Mouse (Mus musculus) retina, embryonic 14.5 days (tissue): Measurements from ENCODE around the gene Chil1.

Source experiments
- DNase-seq: peaks from one replicate; pipeline ENCODE4 v3.0.0-alpha.2; 2015; ENCODE audit warnings: low spot score

Gene Chil1

DNA sequence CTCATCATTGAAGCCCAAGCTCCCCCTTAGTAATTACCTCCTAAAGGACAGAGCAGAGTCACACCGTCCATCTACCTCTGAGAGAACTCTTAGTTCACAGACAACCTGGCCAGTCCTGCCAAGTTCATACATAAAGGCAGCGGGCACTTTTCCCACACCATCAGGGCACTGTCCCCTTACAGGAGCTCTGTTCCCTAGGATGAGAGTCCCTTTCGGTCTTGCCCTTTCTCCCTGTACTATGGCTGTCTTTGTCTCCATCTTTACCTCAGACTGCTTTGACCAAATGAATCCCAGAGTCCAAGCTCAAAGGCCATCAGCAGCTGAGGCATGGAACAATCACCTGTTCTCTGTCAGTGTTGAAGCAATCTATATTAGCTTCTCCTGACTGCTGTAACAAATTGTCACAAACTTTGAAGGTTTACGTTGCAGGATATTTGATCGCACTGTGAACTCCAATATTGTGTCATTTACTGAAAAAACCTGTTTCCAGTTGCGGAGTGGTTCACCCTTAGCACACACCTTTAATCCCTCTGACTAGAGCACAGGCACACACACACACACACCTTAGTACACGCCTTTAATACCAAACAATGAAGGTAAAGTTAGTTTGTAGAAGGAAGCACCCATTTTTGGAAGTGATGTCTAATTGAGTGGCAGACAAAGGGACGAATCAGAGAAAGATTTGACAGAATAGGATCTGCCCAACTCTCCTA lies 12.8 kb upstream of the Chil1 start:
- DNase-seq, result no peak

DNA sequence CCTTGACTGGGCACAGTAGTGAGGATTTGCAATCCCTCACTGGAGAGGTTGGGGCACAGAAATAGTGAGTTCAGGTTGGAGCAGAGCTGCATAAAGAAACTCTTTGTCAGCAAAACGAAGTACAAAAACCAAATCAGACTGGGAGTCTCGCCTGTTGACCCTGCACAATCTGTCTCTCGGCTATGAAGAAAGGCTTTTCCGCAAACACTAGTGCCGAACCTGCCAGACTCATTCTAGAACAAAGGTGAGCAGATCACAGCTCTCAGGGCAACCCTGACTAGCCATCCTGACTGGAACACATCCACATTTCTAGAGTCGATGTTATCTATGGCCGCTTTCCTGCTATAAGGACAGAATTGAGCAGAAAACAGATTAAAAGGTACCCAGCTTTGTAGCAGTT lies 8.9 kb upstream of the Chil1 start:
- no peak for DNase-seq

DNA sequence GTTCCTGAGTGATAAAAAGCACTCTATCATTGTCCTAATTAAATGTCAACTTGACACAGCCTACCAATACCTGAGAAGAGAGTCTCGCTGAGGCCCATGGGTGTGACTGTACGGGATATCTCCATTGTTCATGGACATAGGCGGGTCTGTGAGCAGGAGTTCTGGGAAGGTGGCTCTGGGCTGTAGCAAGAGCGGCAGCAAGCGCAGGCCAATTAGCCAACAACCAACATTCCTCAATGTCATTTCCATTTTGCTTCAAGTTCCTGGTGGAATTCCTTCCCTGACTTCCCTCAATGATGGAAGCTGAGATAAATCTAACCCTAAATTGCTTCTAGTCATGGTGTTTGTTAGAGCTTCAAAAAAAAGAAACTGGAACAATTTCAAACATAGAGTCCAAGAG lies 4.0 kb upstream of the Chil1 start:
- peak; percentile 63 for DNase-seq

DNA sequence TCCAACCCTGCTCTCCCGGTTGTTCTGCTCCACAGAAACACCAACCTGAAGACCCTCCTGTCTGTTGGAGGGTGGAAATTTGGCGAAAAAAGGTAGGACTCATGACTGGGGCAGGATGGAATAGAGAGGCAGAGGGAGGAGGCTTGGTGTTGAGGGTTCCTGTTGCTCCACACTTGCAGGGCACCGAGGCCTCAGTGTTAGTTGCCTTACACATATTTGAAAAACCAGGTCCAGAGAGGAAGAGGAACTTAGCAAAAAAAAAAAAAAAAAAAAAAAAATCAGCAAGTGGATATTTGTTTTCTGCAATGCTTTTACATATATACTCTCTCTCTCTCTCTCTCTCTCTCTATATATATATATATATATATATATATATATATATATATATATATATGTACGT lies 2.1 kb downstream of the Chil1 start:
- no peak for DNase-seq

DNA sequence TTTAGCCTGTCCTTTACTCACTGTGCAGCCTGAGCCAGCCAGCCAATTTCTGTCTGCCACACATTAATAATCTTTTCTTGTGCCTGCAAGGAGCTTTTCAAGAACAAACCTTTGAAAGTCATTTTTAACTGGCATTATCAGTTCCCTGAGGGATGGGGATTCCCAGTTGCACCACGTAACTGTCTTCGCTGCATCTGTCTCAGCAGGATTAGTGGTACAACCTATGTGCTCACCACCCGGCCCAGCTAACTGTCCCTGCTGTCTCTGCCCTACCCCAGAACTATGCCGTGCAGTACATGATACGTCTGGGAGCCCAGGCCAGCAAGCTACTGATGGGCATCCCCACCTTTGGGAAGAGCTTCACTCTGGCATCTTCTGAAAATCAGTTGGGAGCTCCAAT lies 6.2 kb downstream of the Chil1 start:
- DNase-seq, result no peak

DNA sequence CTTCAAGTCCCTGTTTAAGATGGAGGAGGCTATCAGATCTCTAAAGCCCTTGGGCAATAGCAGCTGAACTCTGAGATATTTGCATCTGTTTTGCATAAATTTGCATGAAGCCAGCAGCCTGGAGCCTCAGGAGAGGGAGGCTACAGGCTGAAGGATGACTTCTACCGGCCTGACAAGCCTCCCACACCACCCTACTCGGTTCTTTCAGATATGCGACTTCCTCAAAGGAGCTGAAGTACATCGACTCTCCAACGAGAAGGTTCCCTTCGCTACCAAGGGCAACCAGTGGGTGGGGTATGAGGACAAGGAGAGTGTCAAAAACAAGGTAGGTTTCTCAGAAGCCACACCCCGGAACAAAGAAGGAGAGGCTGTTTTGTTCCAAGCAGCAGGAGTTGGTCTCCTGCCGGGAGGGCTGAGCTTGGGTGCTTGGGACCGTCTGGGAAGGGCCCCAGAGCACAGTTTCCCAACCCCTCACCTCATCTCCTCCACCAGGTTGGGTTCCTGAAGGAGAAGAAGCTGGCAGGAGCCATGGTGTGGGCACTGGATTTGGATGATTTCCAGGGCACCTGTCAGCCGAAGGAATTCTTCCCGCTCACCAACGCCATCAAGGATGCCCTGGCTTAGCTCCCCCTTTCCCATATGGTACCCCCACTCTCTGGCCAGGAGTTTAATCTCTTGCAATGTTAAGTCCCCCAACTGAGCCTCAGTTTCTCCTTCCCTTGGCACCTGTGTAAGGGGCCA lies 7.2 kb downstream of the Chil1 start:
- no peak for DNase-seq

DNA sequence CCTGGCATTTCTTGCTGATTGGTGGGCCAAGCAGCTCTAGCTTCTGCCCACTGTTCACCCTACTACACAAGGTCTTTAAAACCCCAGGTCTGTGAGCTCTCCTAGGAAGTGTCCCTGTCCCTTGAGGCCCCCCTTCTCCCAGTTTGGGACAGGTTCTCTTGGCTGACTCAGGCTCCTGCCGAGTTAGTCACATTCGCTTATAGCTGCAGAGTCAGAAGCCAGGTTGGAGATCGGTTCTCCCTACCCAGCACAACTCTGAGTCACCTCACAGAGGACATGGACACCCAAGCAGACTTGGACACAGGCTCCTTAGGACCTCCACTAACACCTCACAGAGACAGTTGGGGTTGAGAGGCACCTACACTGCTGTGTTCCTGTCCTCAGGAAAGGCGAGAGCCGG lies 9.2 kb downstream of the Chil1 start:
- no peak for DNase-seq

DNA sequence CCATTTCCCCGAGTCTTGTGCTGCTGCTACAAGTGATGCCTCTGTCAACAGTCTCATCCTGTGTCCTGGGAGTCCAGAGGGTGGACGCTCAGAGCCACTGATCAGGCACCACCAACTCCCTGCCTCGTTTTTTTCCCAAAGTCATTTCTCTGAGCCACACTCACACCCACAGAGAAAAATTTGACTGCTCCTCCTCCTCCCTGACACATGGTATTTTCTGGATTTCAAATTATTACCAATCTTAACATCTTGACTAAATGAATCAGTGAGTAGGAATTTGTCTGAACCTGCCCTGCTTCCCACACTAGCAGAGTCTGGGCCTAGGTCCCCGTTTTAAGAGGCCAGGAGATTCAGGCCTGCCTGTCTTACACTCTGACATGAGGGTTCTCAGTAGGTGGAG lies 10.0 kb downstream of the Chil1 start:
- no peak for DNase-seq

DNA sequence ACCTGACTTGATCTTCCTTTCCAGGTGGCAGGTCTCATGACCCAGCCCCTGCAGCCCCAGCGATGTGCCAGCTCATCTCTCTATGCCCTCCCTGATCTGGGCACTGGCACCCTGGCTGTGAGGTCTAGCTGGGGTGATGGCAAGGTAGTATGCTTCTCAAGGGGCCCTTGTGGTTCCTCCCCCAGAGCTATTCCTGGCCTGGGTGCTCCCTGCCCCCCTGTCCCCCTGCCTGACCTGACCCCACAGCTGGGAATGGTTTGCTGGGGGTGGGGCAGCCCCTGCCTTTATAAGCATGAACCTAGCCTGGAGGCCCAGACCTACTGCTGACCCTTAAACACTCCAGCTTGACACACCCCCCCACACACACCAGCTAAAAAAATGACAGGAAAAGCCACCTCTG lies 11.2 kb downstream of the Chil1 start, which contains the start of gene Mybph:
Mybph (plus strand) TSS at position 323 of the 400 bp plus-strand sequence.
- no peak for DNase-seq

DNA sequence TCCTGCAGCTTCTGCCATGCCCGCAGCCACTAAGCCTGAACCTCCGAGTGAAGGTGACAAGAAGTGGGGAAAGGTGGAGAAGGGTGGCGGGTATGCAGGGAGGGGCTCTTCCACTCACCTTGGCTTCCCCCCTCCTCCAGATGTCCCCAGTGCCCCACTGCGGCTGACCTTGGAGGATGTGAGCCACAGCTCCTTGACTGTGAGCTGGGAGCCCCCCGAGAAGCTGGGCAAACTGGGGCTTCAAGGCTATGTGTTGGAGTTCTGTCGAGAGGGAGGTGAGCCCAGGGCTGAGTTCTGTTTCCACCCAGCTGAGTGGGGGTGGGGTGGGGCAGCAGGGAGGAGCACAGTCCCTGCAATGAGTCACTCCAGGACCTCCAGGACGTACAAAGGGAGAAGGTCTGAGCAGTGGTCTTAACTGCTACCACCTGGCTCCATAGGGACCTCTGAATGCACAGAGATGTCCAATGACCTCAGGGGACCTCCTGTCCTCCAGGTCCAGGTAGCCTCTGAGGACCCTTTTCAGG lies 11.8 kb downstream of the Chil1 start:
- no peak for DNase-seq

DNA sequence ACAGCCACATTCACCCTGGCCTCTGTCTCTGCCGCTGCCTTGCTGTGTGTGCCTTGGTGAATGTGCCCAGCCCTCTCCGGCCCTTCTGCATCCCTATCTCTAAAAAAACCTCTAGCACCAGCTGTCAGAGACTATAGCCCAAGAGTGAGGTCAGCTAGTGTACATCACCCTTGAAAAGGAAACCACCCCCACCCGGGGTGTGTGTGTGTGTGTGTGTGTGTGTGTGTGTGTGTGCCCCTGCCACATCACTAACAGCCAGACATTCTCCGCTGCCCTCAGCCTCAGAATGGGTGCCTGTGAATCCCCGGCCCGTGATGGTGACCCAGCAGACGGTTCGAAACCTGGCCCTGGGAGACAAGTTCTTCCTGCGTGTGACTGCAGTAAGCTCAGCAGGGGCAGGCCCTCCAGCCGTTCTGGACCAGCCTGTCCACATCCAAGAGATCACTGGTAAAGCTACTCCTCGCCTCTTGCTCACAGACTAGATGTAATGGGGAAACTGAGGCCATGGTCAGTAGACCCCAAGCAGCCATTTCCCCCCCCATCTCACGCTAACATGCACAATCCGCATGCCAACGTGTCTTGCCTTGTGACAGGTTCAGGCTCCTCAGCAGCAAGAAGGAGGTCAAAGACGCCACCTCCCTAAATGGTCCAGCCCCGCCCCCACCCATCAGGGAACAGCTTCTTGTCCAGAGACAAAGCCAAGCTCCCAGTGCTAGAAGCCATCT lies 12.5 kb downstream of the Chil1 start:
- DNase-seq, result no peak

DNA sequence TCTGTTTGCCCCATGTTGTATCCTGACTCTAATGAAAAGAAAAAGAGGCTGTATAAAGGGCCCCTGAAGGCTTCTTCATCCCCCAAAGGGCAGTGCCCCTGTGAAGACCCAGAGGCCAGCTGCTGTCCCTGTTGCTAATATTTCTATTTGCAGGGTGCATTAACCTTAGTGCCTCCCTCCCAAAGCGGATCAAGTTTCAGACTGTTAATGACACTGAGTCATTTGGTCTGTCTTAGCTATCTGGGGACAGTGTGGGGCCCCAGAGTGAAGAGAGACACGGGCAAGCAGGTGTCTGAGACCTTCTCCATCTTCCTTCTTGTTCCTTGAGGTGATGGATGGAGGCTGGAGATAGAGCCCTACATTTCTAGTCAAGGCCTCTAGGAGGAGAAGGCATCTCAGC lies 13.1 kb downstream of the Chil1 start:
- no peak for DNase-seq

DNA sequence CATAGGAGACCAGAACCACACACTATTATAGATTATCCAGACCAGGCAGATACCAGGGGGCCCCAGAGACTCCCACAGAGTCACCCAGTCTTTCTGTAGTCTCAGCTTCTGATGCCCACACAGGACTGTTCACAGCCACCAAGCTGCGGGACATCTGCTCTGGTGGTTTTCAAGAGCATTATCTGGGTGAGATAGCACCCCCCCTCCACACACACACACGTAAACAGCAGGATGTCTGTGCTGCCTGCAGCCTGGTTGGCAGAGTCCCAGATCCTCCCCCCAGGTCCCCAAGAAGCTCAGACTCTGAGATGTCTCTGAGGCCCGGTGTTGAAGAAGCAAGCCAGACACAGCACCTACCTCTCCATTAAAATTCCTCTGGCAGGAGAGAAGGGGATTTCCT lies 13.6 kb downstream of the Chil1 start:
- DNase-seq, result no peak

DNA sequence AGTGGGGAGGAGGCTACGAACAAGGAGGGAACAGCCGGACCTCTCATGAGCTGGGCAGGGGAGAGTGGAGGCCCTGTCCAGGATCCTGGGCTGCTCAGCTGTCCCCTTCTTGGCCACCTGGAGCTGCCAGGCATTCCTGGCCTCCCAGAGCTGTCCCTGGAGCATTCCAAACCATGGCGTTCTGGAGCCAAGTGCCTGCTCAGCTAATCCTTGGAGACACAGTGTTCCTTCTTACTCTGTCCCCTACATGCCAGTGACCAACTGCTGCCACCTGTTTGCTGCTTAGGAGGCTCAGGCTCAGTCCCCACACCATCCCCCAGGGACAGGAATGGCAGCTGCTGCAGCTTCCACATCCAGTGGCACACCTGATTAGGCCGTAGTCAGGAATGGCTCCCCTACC lies 14.0 kb downstream of the Chil1 start:
- DNase-seq, result peak; percentile 43

DNA sequence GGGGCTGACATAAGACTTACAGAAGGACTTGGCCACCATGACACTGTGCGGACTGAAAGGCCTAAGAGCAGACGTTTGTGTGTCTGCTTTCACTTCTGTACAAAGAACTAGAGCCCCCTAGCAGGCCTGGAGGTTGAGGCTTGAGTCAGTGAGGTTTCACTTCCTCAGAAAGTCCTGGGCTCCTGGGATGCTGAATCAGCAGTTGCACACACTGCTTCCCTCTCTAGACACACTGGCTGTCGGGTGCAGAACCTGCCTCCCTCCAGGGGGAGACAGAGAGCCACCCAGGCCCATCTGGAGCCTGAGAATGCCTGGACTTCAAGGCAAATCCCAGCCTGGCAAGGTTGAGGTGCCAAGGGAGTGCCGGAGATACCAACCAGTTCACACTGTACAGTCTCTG lies 14.4 kb downstream of the Chil1 start:
- peak; percentile 49 for DNase-seq

DNA sequence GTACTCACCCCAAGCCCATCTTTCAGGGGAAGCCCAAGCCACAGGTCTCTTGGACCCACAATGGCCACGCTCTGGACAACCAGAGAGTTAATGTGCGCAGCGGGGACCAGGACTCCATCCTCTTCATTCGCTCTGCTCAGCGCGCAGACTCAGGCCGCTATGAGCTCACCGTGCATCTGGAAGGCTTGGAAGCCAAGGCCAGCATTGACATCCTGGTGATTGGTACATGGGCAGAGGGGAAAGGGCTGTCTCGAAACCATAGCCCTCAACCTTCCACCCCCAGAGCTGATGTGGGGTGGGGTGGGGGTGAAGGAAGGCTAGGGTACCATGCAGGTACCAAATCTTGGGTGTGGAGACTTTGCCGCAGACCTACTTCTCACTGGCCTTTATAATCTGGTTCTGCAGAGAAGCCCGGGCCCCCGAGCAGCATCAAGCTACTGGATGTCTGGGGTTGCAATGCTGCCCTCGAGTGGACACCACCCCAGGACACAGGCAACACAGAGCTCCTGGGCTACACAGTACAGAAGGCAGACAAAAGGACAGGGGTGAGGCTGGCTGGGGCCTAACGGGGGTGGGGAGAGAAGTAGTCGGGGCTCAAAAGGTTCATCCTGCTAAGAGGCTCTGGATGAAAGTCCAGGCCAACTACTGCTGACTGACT lies 15.5 kb downstream of the Chil1 start:
- no peak for DNase-seq

DNA sequence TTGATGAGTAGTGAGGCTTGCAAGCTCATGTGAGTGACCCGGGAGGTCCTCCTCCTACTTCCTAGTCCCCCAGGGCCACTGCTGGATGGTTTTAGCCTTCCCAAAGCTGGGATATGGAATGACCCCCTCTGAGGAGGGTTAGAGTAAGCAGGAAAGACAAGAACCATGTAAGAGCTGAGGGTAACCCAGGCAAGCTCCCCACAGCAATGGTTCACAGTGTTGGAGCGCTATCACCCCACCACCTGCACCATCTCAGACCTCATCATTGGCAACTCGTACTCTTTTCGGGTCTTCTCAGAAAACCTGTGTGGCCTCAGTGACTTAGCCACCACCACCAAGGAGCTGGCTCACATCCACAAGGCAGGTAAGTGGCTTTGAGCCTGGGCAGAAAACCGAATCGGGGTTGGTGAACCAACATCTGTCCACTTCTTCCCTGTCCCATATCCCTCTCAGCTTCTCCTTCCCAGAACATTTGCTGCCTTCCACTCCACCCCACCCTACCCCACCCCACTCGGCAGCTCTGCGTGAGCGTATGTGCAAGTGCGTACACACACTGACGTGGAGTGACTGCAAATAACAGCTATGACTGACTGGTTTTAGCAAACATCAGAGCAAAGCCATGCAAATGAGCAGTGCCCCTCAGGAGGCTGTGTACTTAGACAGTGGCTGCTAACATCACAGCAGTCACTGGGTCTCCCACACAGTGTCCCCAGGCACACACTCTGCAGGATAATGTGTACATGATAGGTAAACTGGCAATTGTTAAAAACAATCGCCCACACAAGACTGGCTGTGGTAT lies 16.4 kb downstream of the Chil1 start:
- no peak for DNase-seq

DNA sequence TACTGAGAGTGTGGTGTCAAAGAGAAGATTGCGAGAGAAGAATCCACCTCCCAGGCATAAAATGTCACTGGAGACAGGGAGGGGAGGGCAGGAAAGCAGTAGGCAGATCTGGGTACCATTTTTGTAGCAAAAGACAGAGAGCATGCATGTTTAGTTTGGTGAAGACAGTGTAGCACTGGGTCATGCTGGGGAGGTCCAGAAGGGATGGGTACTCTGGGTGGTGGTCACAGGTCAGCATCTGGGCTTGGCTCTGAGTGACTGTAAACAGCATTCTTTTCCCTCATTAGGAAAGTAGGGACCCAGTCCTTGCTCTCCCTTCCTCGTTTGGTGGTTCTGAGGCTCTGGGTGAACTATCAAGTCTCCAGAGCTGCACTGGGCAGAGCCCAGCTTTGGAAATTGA lies 18.5 kb downstream of the Chil1 start:
- DNase-seq, result no peak

DNA sequence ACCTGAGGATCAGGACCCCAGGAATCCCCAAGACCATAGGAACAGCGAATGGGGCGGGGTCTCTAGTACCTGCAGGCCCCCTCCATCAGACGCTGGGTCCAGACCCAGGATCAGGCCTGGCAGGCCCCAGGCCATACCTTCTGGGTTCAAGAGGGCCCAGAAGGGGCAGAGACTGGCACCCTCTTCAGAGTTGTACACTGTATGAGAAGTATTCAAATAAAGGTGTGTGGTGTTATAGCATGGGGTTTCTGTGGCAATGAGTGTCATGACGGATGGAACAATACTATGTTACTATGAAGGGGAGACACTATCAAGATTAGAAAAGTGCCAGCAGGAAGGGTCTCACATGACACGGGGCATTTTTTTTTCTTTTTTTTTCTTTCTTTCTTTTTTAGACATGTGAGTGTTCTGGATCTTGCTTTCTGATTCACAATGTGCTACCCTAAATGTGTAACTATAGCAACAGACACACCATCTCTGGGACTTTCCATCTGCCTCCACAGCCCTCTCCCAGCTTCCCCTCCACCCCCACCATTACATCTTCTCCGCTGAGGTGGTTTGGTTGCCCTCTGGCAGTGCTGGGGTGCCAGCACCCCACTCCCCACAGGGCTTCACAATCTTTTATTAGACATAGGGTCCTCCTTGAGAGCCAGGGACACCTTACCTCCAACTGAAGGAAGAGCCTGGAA lies 19.2 kb downstream of the Chil1 start:
- no peak for DNase-seq

DNA sequence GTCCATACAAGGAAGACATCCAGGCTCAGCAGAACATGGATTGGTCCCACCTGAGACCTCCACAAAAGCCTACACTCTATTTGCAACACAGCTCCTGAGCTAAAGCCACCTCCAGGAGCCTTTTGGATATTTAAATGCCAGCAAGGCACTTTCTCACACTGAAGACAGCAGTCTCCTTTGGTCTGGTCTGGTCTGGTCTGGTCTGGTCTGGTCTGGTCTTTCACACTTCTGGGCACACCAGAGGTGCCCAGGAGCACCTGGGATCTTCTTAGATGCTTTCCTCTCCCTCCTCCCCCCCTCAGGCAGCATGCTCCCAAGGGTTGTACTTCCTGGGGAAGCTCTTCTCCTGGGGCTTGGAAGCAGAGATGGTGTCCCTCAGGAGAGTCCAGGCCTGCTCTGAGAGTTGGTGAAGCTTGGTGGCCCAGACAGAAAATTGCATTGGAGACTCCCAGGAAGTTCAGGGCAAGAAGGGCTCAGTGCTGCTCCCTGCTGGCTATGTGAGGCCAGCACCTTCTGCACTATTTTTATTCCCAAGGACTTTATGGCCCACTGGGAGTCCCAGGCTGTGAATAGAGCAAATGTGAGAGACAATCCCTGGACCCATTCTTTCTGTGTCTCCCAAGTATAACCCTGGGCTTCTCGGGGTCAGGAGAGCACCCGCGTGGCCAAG lies 19.9 kb downstream of the Chil1 start:
- DNase-seq, result peak; percentile 81
